Mouse (Mus musculus) embryonic fibroblast, embryonic 13.5 days (primary cell): ENCODE data around the gene Gm14459. TPM values are rescaled to one million over a fixed set of nuclear protein-coding genes. Genes with fewer than 3 reads are reported as not detected.
"Not testable (repeated sequence)": the region's sequence is repeated elsewhere in the genome, so short reads cannot be mapped to it uniquely, and the experiment has no call there.

Source experiments
- H3K27ac ChIP-seq: 2 replicates; pipeline ENCODE4 v1.5.1; 2012; ENCODE audit warnings: low read length, control low read depth, inconsistent platforms; ENCODE audit not compliant: insufficient read depth
- H3K4me1 ChIP-seq: 2 replicates; pipeline ENCODE4 v1.6.1; 2011; ENCODE audit warnings: low read length; ENCODE audit not compliant: control insufficient read depth, insufficient read depth
- H3K4me3 ChIP-seq: 2 replicates; pipeline ENCODE4 v1.5.1; 2011; ENCODE audit warnings: mild to moderate bottlenecking, control low read depth, low read length; ENCODE audit not compliant: insufficient read depth
- CTCF ChIP-seq: IDR thresholded peaks from 2 replicates; pipeline ENCODE4 v1.5.1; 2011; ENCODE audit warnings: mild to moderate bottlenecking, control low read depth, low read length, moderate library complexity, borderline replicate concordance; ENCODE audit not compliant: insufficient read depth
- POLR2A ChIP-seq: IDR thresholded peaks from 2 replicates; pipeline ENCODE4 v1.6.1; 2011; ENCODE audit warnings: low read depth, mild to moderate bottlenecking, control low read depth, low read length, moderate library complexity
- polyA plus RNA-seq: library from polyadenylated mRNA; stranded (reverse); fragments of >200 nt; gene quantifications from 2 replicates; pipeline ENCODE4 v1.2.4, GENCODE M21; 2011; ENCODE audit warnings: low read depth; ENCODE audit not compliant: missing spikeins, insufficient read length

Gene Gm14459
- not detected in 2 replicates for polyA plus RNA-seq

- Histone ChIP-seq H3K27ac (no peak within 1 kb of the TSS), H3K4me3 (no peak within 1 kb of the TSS), H3K4me1 (no peaks in the 10 kb centered on the region)
- TF ChIP-seq CTCF (no peak), POLR2A (no peak)
Measured at GRCm38 (mm10) chrX:8524854-8525253, at the start of gene Gm14459. TSS of gene Gm14459 (minus strand) at chrX:8524954.

GRCm38 (mm10) chrX:8548155-8548554, 23.4 kb upstream of the Gm14459 start, which contains the start of gene Ssxb6:
TSS of gene Ssxb6 (minus strand) at chrX:8548255.
- not testable (repeated sequence) for H3K4me3 ChIP-seq, H3K27ac ChIP-seq, H3K4me1 ChIP-seq

Other genes with a start within 250 kb of the Gm14459 start
- gene Ssxb10, start 197.5 kb downstream of the Gm14459 start, polyA plus RNA-seq = not detected in 2 replicates
- not detected in 2 replicates for gene Ssxb9, start 158.0 kb downstream of the Gm14459 start, polyA plus RNA-seq
- gene Ssxb1, start 111.6 kb downstream of the Gm14459 start, polyA plus RNA-seq = not detected in 2 replicates
- not detected in 2 replicates for gene Ssxb2, start 63.2 kb downstream of the Gm14459 start, polyA plus RNA-seq
- gene Ssxb6, start 23.3 kb upstream of the Gm14459 start, polyA plus RNA-seq = not detected in 2 replicates
- not detected in 2 replicates for gene Ssxb3, start 66.9 kb upstream of the Gm14459 start, polyA plus RNA-seq
- not detected in 2 replicates for gene Ssxb8, start 165.9 kb upstream of the Gm14459 start, polyA plus RNA-seq
- not detected in 2 replicates for gene Ssx9, start 223.5 kb upstream of the Gm14459 start, polyA plus RNA-seq